Mouse (Mus musculus): ENCODE results near the gene Ankrd27.

DNA sequence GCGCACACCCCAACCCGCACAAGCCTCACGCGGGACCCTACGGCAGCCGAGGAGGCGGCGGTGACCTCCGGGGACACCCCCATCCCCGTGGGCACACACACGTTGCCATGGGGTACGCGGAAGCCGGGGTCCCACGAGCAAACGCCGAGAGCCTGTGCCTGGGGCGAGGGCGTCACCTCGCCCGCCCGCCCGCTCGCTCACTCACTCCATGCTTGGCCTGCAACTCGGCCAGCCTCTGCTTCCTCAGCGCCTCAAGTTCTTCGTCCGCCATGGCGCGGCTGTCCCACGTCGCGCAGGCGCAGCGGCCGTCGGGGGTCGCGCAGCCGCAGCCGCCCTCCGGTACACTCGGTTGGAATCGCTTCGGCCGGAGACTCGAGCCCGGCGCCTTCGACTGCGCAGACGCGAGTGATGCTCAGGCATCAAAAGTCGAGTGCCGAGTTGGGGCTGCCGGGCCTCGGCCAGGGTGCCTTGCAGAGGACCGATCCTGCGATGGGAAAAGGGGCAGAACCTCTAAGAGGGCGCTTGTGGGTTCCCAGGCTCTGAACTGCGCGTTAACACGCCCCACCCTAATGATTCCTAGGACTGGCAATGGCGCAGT, 61.2 kb downstream of the Ankrd27 start, which contains the start of gene Pdcd5:
- TF ChIP-seq POLR2A (IDR thresholded peaks at IDR 0.05; ENCODE audit: control insufficient read depth, low read depth, low read length), result peak; percentile 68
- no peak for TF ChIP-seq CTCF (IDR thresholded peaks at IDR 0.05; ENCODE audit: control insufficient read depth, insufficient read depth, insufficient replicate concordance, low read depth, low read length)

Data from testis, adult 2 months (tissue).